Mouse (Mus musculus): ENCODE measurements around the gene Pigt. TPM values are rescaled to one million over a fixed set of nuclear protein-coding genes. Genes with fewer than 3 reads are reported as not detected.
A peak's percentile ranks its signal among the peaks of the same experiment; 100 is the strongest.

The Pigt gene
- polyA plus RNA-seq, 1 experiment from 2014 or later: 79.7 TPM

DNA sequence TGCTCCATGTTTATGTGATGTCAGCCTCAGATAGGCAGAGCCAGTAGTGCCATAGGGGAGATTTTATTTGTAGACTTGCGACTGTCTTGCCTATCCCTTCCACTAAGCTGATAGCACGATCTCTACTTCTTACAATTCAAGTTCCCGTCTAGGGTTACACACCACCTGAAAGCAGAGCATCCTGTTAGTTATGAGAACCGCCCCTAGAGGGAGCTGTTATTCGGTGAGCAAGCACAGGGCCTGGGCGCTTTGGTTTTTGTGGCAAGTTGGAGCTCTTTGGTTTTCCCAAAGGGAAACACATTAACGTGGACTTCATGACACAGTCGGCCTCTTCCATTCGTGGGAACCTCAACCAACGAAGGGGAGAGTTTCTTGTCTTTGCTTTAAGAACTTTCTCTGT lies 27.1 kb upstream of the Pigt start:
- no peaks in the 10 kb centered on the region for H3K27me3 ChIP-seq (replicated peaks; ENCODE audit: control insufficient read depth, insufficient read depth, low read length)
- H3K27ac ChIP-seq (ENCODE audit: low read depth): no peak overlapping the region
- no peak overlapping the region for H3K9ac ChIP-seq (ENCODE audit: low read length)
- no peak overlapping the region for H3K4me3 ChIP-seq (ENCODE audit: low read depth, low read length)
- no peaks in the 10 kb centered on the region for H3K4me1 ChIP-seq (replicated peaks; ENCODE audit: control insufficient read depth, insufficient read depth, low read length)
- H3K4me2 ChIP-seq (ENCODE audit: low read length): no peak overlapping the region
- ATAC-seq (replicated peaks; ENCODE audit: low FRiP score, low TSS enrichment, low read depth) (no peak), DNase-seq (ENCODE audit: low spot score) (no peak)
- peaks cover 16% of the 10 kb centered on the region for H3K36me3 ChIP-seq (ENCODE audit: control insufficient read depth, insufficient read depth, low read length)
- no peaks in the 10 kb centered on the region for H3K9me3 ChIP-seq (ENCODE audit: control insufficient read depth, low read length)
- WGBS: 31% methylated on average over 10 of the region's 10 CpGs

GRCm38 (mm10) chr2:164473624-164474023 lies 23.7 kb upstream of the Pigt start, which contains the start of gene Trp53tg5:
TSS of gene Trp53tg5 (minus strand) at chr2:164473724.
- H3K4me3 ChIP-seq (ENCODE audit: low read depth, low read length): no peak within 1 kb of the TSS
- no peaks in the 10 kb centered on the region for H3K4me1 ChIP-seq (replicated peaks; ENCODE audit: control insufficient read depth, insufficient read depth, low read length)
- WGBS: 76% methylated on average over 6 of the region's 6 CpGs

DNA sequence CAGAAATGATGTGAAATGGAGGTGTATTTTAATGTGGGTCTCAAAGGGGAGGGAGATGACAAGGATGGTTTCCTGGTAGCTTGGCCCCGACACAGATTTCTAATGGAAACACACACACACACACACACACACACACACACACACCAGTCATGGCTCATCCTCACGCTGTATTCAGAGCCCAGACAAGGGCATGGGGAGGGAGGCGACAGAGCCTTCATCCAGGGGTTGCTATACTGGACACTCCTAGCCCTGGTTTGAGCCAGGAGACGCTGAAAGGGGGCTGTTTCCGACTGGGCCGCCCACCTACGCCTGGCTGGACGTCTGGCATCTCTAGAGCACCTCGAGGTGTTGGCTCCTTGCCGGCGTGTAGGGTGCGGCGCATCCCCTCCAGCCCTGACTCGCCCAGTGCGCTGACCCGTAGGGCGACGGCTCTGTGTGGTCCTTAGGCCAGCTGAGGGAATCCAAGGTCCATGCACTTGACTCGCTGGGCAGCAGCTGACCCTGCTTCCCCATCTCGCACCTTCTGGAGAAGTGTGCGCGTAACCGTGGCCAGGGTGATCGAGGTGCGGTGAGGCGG lies 11.6 kb upstream of the Pigt start, which contains the start of gene Dbndd2:
TSS of gene Dbndd2 (plus strand) at position 426 of the 577 bp plus-strand sequence.
- no peak within 1 kb of the TSS for H3K27ac ChIP-seq (ENCODE audit: low read depth)
- DNase-seq (ENCODE audit: low spot score): peak; percentile 70

More at GRCm38 (mm10) chr2:164473624-164474023, 23.7 kb upstream of the Pigt start, which contains the start of gene Trp53tg5:
- Histone ChIP-seq H3K9me3 (ENCODE audit: control insufficient read depth, low read length) (no peaks in the 10 kb centered on the region), H3K27me3 (replicated peaks; ENCODE audit: control insufficient read depth, insufficient read depth, low read length) (no peaks in the 10 kb centered on the region), H3K27ac (ENCODE audit: low read depth) (no peak within 1 kb of the TSS), H3K9ac (ENCODE audit: low read length) (no peak within 1 kb of the TSS), H3K4me2 (ENCODE audit: low read length) (no peak within 1 kb of the TSS), H3K36me3 (ENCODE audit: control insufficient read depth, insufficient read depth, low read length) (peaks cover 8% of the 10 kb centered on the region)
- no peak for ATAC-seq (replicated peaks; ENCODE audit: low FRiP score, low TSS enrichment, low read depth)
- DNase-seq (ENCODE audit: low spot score): no peak

DNA sequence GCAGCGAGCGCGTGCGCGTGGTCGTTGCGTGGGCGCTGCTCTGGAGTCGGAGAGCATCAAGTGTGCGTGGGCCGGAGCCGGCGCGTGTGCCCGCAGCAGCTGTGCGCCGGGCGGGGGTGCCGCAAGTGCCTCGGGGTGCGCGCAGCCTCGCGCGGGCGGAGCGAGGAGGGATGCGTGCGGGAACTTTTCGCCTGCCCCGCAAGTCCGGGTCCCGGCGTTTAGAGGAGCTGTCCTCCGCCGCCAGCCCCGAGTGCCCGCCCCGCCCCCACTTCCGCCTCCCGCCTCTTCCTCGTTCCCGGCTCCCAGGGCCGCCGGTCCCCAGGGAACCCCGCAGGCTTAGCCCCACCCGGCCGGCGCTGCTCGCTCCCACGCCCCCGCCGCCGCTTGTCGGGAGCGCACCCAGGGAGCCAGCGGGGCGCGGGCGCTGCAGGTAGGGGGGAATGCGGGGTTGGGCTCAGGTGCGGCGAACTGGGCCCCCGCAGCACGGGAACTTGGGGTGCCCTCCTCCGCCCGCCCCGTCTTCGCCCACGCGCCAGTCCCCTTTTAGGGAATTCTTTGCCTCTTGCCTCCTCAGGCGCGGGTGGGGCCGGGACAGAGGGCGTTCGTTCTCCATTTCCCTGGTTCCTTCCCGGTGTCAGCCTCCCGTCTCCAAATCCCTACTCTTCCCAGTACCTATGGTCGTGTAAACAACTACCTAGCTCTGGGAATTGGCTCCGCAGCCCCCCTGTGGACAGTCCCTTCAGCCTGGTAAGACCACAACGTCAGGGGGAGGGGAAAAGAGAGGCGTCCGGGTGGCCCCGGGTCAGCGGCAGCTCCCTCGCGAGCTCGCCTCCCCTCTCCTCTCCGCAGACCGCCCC lies 10.8 kb upstream of the Pigt start:
- DNase-seq (ENCODE audit: low spot score) (peak; percentile 80), ATAC-seq (replicated peaks; ENCODE audit: low FRiP score, low TSS enrichment, low read depth) (peak; percentile 64; the same call in 1 of the 2 replicates)
- Histone ChIP-seq H3K9me3 (ENCODE audit: control insufficient read depth, low read length) (no peaks in the 10 kb centered on the region), H3K4me1 (replicated peaks; ENCODE audit: control insufficient read depth, insufficient read depth, low read length) (peaks cover 5% of the 10 kb centered on the region; the same call in 1 of the 2 replicates), H3K27me3 (replicated peaks; ENCODE audit: control insufficient read depth, insufficient read depth, low read length) (0 out of 2 replicates have a peak, but pooled peaks cover 4% of the 10 kb centered on the region), H3K4me3 (ENCODE audit: low read depth, low read length) (peak overlapping the region; percentile 68), H3K27ac (ENCODE audit: low read depth) (no peak overlapping the region), H3K9ac (ENCODE audit: low read length) (peak overlapping the region; percentile 60), H3K4me2 (ENCODE audit: low read length) (peak overlapping the region; percentile 66), H3K36me3 (ENCODE audit: control insufficient read depth, insufficient read depth, low read length) (peaks cover 4% of the 10 kb centered on the region; the same call in 1 of the 2 replicates)
- WGBS: under 1% methylated on average over 87 of the region's 90 CpGs

More for the DNA sequence above, 11.6 kb upstream of the Pigt start, which contains the start of gene Dbndd2:
- Histone ChIP-seq H3K4me3 (ENCODE audit: low read depth, low read length) (peak within 1 kb of the TSS; percentile 68), H3K9me3 (ENCODE audit: control insufficient read depth, low read length) (no peaks in the 10 kb centered on the region), H3K4me2 (ENCODE audit: low read length) (peak within 1 kb of the TSS; percentile 66), H3K36me3 (ENCODE audit: control insufficient read depth, insufficient read depth, low read length) (peaks cover 4% of the 10 kb centered on the region; the same call in 1 of the 2 replicates), H3K9ac (ENCODE audit: low read length) (peak within 1 kb of the TSS; percentile 60), H3K4me1 (replicated peaks; ENCODE audit: control insufficient read depth, insufficient read depth, low read length) (peaks cover 5% of the 10 kb centered on the region; the same call in 1 of the 2 replicates), H3K27me3 (replicated peaks; ENCODE audit: control insufficient read depth, insufficient read depth, low read length) (0 out of 2 replicates have a peak, but pooled peaks cover 4% of the 10 kb centered on the region)
- ATAC-seq (replicated peaks; ENCODE audit: low FRiP score, low TSS enrichment, low read depth): peak; percentile 58
- WGBS: 2% methylated on average over 26 of the region's 26 CpGs

DNA sequence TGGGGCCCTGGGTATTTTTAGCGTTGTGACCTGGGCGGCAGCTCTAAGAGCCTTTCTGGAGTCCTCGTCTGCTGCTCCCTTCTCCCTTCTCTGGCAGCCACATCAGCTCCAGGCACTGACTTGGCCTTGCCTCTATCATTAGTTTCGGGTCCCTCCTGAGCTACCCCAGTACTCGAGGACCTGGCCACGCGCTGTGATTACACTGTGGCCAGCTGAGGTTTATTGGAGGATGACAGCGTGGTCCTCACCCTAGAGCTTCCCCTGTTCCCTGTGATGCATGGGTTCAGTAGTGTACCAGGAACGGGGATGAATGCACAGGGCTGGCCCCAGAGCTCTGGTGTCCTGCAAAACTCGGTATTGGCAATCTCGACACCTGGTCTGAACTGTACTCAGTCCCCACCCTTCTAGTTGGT lies 10.2 kb upstream of the Pigt start:
- 0 out of 2 replicates have a peak, but pooled peaks cover 4% of the 10 kb centered on the region for H3K27me3 ChIP-seq (replicated peaks; ENCODE audit: control insufficient read depth, insufficient read depth, low read length)
- DNase-seq (ENCODE audit: low spot score): no peak
- no peaks in the 10 kb centered on the region for H3K9me3 ChIP-seq (ENCODE audit: control insufficient read depth, low read length)
- ATAC-seq (replicated peaks; ENCODE audit: low FRiP score, low TSS enrichment, low read depth): no peak
- H3K9ac ChIP-seq (ENCODE audit: low read length): peak overlapping the region; percentile 60
- peak overlapping the region; percentile 66 for H3K4me2 ChIP-seq (ENCODE audit: low read length)
- peak overlapping the region; percentile 68 for H3K4me3 ChIP-seq (ENCODE audit: low read depth, low read length)
- no peak overlapping the region for H3K27ac ChIP-seq (ENCODE audit: low read depth)
- WGBS: 13% methylated on average over 11 of the region's 11 CpGs
- peaks cover 4% of the 10 kb centered on the region; the same call in 1 of the 2 replicates for H3K36me3 ChIP-seq (ENCODE audit: control insufficient read depth, insufficient read depth, low read length)
- peaks cover 5% of the 10 kb centered on the region; the same call in 1 of the 2 replicates for H3K4me1 ChIP-seq (replicated peaks; ENCODE audit: control insufficient read depth, insufficient read depth, low read length)

GRCm38 (mm10) chr2:164487812-164488211 lies 9.5 kb upstream of the Pigt start:
- no peaks in the 10 kb centered on the region for H3K9me3 ChIP-seq (ENCODE audit: control insufficient read depth, low read length)
- ATAC-seq (replicated peaks; ENCODE audit: low FRiP score, low TSS enrichment, low read depth): no peak
- no peak for DNase-seq (ENCODE audit: low spot score)
- H3K27me3 ChIP-seq (replicated peaks; ENCODE audit: control insufficient read depth, insufficient read depth, low read length): 0 out of 2 replicates have a peak, but pooled peaks cover 4% of the 10 kb centered on the region
- no peak overlapping the region for H3K27ac ChIP-seq (ENCODE audit: low read depth)
- H3K9ac ChIP-seq (ENCODE audit: low read length): no peak overlapping the region
- H3K4me3 ChIP-seq (ENCODE audit: low read depth, low read length): no peak overlapping the region
- peaks cover 4% of the 10 kb centered on the region; the same call in 1 of the 2 replicates for H3K36me3 ChIP-seq (ENCODE audit: control insufficient read depth, insufficient read depth, low read length)
- H3K4me1 ChIP-seq (replicated peaks; ENCODE audit: control insufficient read depth, insufficient read depth, low read length): peaks cover 5% of the 10 kb centered on the region; the same call in 1 of the 2 replicates
- WGBS: 68% methylated on average over 9 of the region's 9 CpGs
- H3K4me2 ChIP-seq (ENCODE audit: low read length): 0 out of 2 replicates have a peak overlapping the region, but pooled peaks have one; percentile 66

- no peak for ATAC-seq (replicated peaks; ENCODE audit: low FRiP score, low TSS enrichment, low read depth)
- H3K9me3 ChIP-seq (ENCODE audit: control insufficient read depth, low read length): no peaks in the 10 kb centered on the region
- no peak overlapping the region for H3K9ac ChIP-seq (ENCODE audit: low read length)
- WGBS: 54% methylated on average over 2 of the region's 2 CpGs
- no peaks in the 10 kb centered on the region for H3K27me3 ChIP-seq (replicated peaks; ENCODE audit: control insufficient read depth, insufficient read depth, low read length)
- no peak for DNase-seq (ENCODE audit: low spot score)
- H3K36me3 ChIP-seq (ENCODE audit: control insufficient read depth, insufficient read depth, low read length): peaks cover 4% of the 10 kb centered on the region; the same call in 1 of the 2 replicates
- peaks cover 7% of the 10 kb centered on the region for H3K4me1 ChIP-seq (replicated peaks; ENCODE audit: control insufficient read depth, insufficient read depth, low read length)
- no peak overlapping the region for H3K27ac ChIP-seq (ENCODE audit: low read depth)
- H3K4me2 ChIP-seq (ENCODE audit: low read length): no peak overlapping the region
- H3K4me3 ChIP-seq (ENCODE audit: low read depth, low read length): no peak overlapping the region
These were observed 3.2 kb upstream of the Pigt start for GRCm38 (mm10) chr2:164494126-164494525.

GRCm38 (mm10) chr2:164496331-164496730 lies 989 bp upstream of the Pigt start:
- Histone ChIP-seq H3K27ac (ENCODE audit: low read depth) (no peak overlapping the region), H3K36me3 (ENCODE audit: control insufficient read depth, insufficient read depth, low read length) (peaks cover 16% of the 10 kb centered on the region), H3K9me3 (ENCODE audit: control insufficient read depth, low read length) (no peaks in the 10 kb centered on the region), H3K9ac (ENCODE audit: low read length) (no peak overlapping the region), H3K27me3 (replicated peaks; ENCODE audit: control insufficient read depth, insufficient read depth, low read length) (no peaks in the 10 kb centered on the region), H3K4me1 (replicated peaks; ENCODE audit: control insufficient read depth, insufficient read depth, low read length) (peaks cover 7% of the 10 kb centered on the region), H3K4me3 (ENCODE audit: low read depth, low read length) (peak overlapping the region; percentile 98; the same call in 1 of the 2 replicates), H3K4me2 (ENCODE audit: low read length) (peak overlapping the region; percentile 79)
- no peak for ATAC-seq (replicated peaks; ENCODE audit: low FRiP score, low TSS enrichment, low read depth)
- 65% methylated on average over 1 of the region's 1 CpGs for WGBS
- DNase-seq (ENCODE audit: low spot score): no peak

Measured in intestine, embryonic 14.5 days (tissue).